Mouse (Mus musculus) kidney, postnatal 14 days (tissue): Measurements from ENCODE around the gene Tmpo.
A peak's percentile ranks its signal among the peaks of the same experiment; 100 is the strongest.

Source experiments
- DNase-seq: peaks from one replicate; pipeline ENCODE4 v3.0.0; 2022; ENCODE audit warnings: mixed read lengths

Tmpo gene

GRCm38 (mm10) chr10:91183316-91183715 is 2.2 kb upstream of the Tmpo start:
- DNase-seq: peak; percentile 74

GRCm38 (mm10) chr10:91182291-91182990 is 1.3 kb upstream of the Tmpo start:
- DNase-seq: no peak

GRCm38 (mm10) chr10:91181461-91182288 is 560 bp upstream of the Tmpo start:
- DNase-seq: peak; percentile 99

DNA sequence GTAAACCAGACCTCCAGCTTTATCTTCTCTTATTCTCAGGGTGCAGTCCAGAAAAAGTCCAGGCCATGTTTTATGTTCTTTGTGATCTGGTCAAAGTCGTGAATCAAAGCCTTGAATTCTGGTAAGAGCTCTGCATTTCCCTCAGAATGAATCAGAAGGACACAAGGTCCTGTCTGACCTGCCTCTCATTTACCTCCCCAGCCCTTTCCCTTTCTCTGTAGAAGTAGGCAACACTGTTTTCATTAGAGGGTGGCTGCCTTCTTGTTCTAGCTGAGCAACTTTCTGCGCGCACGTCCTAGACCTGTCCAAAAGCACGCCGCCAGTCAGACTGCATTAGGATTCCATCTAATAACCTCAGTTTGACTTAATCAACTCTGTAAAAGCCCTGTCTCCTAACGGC is 814 bp downstream of the Tmpo start:
- peak; percentile 34 for DNase-seq

DNA sequence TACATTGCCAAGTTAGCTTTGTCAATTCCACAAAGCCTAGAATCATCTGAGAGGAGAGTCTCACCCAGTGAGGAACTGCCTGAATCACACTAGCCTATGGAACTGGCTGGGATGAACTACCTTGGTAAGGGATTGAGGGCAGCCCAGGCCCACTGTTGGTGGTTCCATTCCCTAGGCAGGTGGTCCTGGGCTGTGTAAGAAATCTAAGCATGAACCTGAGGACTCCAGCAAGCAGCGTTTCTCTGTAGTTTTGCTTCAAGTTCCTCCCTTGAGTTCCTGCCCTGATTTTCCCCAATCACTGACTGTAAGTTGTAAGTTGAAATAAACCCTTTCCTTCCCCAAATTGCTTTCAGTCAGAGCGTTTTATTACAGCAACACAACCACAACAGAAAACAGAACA is 1.3 kb downstream of the Tmpo start:
- DNase-seq: no peak

GRCm38 (mm10) chr10:91177201-91177600 is 3.9 kb downstream of the Tmpo start:
- DNase-seq: no peak

GRCm38 (mm10) chr10:91172329-91173100 is 8.6 kb downstream of the Tmpo start:
- no peak for DNase-seq

DNA sequence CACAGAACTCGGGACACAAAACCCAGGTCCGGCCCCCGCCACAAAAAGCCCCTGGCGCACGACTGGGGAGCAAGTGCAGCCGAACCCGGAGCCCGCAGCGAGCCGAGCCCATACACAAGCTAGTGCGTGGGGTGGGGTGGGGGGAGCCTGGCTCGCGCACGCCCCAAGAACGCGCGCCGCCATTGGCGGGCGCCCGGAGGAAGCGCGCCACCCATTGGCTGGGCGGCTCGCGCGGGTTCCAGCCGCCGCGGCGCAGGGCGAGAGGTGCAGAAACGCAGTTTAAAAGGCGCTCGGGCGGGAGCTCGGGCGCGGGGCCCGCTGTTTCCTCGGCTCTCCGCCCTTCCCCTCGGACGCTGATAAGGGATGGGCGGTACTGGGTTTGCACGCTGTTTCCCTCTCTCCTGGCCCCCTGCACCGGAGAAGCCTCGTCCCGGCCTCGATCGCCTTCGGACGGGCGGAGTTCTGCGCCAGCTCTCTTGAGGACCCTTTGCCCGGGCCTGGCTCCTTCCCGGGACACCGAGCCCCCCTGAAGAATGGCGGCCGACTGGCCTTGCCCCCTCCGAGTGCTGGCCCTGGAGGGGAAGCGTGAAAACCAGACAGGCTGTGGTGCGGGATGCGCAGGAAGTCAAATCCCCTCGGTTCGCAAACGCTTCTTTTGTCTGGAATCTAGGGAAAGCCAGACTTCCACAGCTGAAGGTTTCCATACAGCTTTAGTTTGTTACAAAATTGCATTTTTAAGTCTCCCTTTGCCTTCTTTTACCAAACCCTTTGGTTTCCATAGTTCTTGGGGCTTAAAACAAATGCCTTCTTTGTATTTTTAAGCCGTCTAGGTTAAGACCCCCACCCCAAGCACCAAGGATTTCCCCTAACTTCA is 9.4 kb downstream of the Tmpo start:
- DNase-seq: peak; percentile 97

GRCm38 (mm10) chr10:91171041-91171440 is 10.1 kb downstream of the Tmpo start:
- no peak for DNase-seq

- peak; percentile 90 for DNase-seq
Observed at GRCm38 (mm10) chr10:91170143-91170941, 10.8 kb downstream of the Tmpo start.

DNA sequence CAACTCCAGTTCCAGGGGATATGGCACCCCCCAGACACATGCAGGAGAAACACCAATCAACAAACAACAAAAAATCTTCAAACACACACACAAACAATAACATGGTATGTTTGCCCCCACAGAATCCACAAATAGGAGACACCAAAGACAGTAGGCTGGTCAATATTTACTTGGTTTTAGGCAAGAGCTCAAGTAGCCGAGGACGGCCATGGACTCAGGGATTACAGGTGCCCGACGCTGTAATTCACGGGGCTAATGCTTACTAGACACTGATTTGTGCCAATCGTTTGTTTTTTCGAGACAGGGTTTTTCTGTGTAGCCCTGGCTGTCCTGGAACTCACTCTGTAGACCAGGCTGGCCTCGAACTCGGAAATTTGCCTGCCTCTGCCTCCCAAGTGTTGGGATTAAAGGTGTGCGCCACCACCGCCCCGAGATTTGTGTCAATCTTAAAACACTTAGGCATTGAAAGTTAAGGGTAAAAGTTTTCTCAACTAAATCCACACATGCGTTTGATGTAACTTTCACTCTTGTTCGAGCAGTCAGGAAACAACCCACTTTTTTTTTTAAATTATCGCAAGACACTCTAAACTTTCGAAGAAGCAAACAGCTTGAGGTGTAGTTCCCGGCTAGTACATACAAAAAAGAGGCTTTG is 11.6 kb downstream of the Tmpo start:
- no peak for DNase-seq

DNA sequence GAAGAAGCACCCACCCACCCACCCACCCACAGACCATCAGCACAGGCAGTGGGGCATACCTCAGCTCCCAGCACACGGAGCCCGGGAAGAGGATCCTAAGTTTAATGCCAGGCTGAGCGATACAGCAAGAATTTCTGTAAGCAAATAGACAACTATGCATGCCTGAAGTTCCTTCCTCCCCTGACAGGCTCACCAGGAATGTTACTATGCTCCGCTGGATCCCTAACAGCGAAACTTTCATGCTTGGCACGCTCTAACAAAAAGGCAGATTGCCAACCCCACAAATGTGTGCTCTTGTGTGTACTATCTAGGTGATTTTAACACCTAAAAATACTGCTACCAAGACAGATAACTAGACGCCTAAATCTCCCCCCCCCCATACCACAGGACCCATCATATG is 13.8 kb downstream of the Tmpo start:
- DNase-seq: peak; percentile 54

DNA sequence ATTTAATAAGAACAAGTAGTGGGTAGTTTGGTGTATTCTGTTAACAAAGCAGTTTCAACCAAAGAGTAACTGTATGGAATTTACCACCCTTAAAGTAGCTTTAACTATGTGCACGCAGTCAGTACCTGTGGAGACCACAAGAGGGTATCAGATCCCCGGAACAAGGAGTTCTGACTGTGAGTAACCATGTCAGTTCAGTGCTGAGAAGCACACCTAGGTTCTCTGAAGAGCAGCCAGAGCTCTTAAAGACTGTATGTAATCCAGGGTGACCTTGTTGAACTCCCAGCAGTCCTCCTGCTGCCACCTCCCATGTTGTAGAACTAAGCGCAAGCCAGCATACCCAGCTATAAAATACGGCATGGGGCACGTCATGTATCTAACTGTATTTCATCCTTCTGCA is 14.2 kb downstream of the Tmpo start:
- DNase-seq: peak; percentile 74

- DNase-seq: no peak
Observed at GRCm38 (mm10) chr10:91165850-91166249, 15.3 kb downstream of the Tmpo start.

GRCm38 (mm10) chr10:91164491-91164890 is 16.6 kb downstream of the Tmpo start:
- DNase-seq: no peak

- DNase-seq: no peak
Observed at GRCm38 (mm10) chr10:91162511-91163163, 18.5 kb downstream of the Tmpo start.

DNA sequence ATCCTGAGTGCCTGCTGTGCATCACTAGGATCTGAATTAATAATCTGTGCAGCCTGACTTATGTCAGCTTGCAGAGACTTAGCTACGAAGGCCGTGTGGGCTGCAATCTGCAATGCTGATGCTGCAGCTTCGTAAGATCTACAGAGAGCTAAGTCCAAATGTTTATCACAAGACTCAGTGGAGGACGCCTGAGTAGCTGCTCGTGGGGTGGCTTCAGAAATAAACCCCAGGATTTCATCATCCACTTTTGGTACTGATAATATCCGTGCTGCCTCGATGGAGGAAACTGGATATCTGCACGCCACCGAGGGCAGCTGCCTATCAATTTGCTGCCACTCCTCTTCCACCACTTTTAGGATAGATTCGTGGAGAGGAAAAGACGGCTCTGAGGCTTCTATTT is 19.0 kb downstream of the Tmpo start:
- no peak for DNase-seq

DNA sequence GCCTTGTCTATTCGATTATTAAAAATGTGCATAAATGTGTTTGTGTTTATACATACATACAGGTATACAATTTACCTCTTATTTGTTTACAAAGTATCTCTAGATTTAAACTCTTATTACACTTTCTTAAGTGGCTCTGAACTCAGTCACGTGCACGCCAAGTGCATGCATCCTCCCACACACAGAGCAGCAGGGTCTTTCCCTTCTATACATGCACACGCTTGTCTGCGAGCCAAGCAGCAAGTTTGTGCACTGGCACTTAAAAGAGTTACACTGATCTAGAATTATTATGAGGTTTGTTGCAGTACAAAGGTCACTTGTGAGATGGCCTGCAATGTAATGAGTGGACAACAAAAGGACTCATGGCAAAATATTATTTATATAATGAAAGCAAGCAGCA is 20.1 kb downstream of the Tmpo start:
- DNase-seq: no peak

GRCm38 (mm10) chr10:91158442-91158841 is 22.7 kb downstream of the Tmpo start:
- DNase-seq: no peak

DNA sequence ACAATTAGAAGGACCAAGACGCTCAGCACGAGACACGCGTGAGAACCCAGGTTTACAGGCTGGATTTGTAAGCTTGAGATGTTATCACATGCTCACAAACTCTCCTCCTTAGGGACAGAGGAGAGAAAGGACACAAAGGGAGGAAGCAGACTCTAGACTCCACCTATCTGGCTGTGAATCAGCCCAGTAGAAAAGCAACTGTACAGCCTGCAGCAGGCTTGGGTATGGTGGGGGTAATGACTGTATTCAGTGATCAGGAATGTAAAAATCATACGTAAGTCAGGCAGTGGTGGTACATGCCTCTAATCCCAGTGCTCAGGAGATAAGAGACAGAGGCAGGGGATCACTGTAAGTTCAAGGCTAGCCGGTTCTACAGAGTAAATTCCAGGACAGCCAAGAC is 24.8 kb downstream of the Tmpo start:
- peak; percentile 32 for DNase-seq
